Mouse (Mus musculus): ENCODE data around the gene H2al1h. TPM values are rescaled to one million over a fixed set of nuclear protein-coding genes. Genes with fewer than 3 reads are reported as not detected.
"Not testable (repeated sequence)": the region's sequence is repeated elsewhere in the genome, so short reads cannot be mapped to it uniquely, and the experiment has no call there.

Gene H2al1h
- not detected in 2 replicates for total RNA-seq (2015; ENCODE audit: low replicate concordance)
- not detected in 2 replicates for total RNA-seq (2017; ENCODE audit: low replicate concordance)

GRCm38 (mm10) chrX:11321192-11321591, at the start of gene H2al1h:
Gene H2al1h (plus strand): TSS chrX:11321492.
- ATAC-seq (replicated peaks; ENCODE audit: low FRiP score, poor library complexity, severe bottlenecking), result not testable (repeated sequence)

GRCm38 (mm10) chrX:11273190-11273589, 48.1 kb upstream of the H2al1h start:
- ATAC-seq (replicated peaks; ENCODE audit: low FRiP score, poor library complexity, severe bottlenecking), result no peak

- ATAC-seq (replicated peaks; ENCODE audit: low FRiP score, poor library complexity, severe bottlenecking), result no peak
These were observed 44.2 kb upstream of the H2al1h start for GRCm38 (mm10) chrX:11277083-11277482.

- ATAC-seq (replicated peaks; ENCODE audit: low FRiP score, poor library complexity, severe bottlenecking), result no peak
These were observed 40.6 kb upstream of the H2al1h start for GRCm38 (mm10) chrX:11280741-11281140.

- no peak for ATAC-seq (replicated peaks; ENCODE audit: low FRiP score, poor library complexity, severe bottlenecking)
These were observed 32.9 kb upstream of the H2al1h start for GRCm38 (mm10) chrX:11288306-11288882.

GRCm38 (mm10) chrX:11289244-11289643, 32.0 kb upstream of the H2al1h start:
- no peak for ATAC-seq (replicated peaks; ENCODE audit: low FRiP score, poor library complexity, severe bottlenecking)

- not testable (repeated sequence) for ATAC-seq (replicated peaks; ENCODE audit: low FRiP score, poor library complexity, severe bottlenecking)
These were observed 22.3 kb upstream of the H2al1h start, which contains the start of gene H2al1a for GRCm38 (mm10) chrX:11298957-11299356. Gene H2al1a (plus strand): TSS chrX:11299257.

- not testable (repeated sequence) for ATAC-seq (replicated peaks; ENCODE audit: low FRiP score, poor library complexity, severe bottlenecking)
These were observed 19.2 kb upstream of the H2al1h start, which contains the start of gene H2al1b for GRCm38 (mm10) chrX:11302132-11302531. Gene H2al1b (plus strand): TSS chrX:11302432.

- not testable (repeated sequence) for ATAC-seq (replicated peaks; ENCODE audit: low FRiP score, poor library complexity, severe bottlenecking)
These were observed 15.9 kb upstream of the H2al1h start, which contains the start of gene H2al1c for GRCm38 (mm10) chrX:11305355-11305754. Gene H2al1c (plus strand): TSS chrX:11305655.

GRCm38 (mm10) chrX:11308524-11308923, 12.8 kb upstream of the H2al1h start, which contains the start of gene H2al1d:
Gene H2al1d (plus strand): TSS chrX:11308824.
- not testable (repeated sequence) for ATAC-seq (replicated peaks; ENCODE audit: low FRiP score, poor library complexity, severe bottlenecking)

GRCm38 (mm10) chrX:11311634-11312033, 9.7 kb upstream of the H2al1h start, which contains the start of gene H2al1e:
Gene H2al1e (plus strand): TSS chrX:11311934.
- ATAC-seq (replicated peaks; ENCODE audit: low FRiP score, poor library complexity, severe bottlenecking), result not testable (repeated sequence)

- ATAC-seq (replicated peaks; ENCODE audit: low FRiP score, poor library complexity, severe bottlenecking), result not testable (repeated sequence)
These were observed 6.4 kb upstream of the H2al1h start, which contains the start of gene H2al1f for GRCm38 (mm10) chrX:11314858-11315257. Gene H2al1f (plus strand): TSS chrX:11315158.

- ATAC-seq (replicated peaks; ENCODE audit: low FRiP score, poor library complexity, severe bottlenecking), result not testable (repeated sequence)
These were observed 3.3 kb upstream of the H2al1h start, which contains the start of gene H2al1g for GRCm38 (mm10) chrX:11317956-11318355. Gene H2al1g (plus strand): TSS chrX:11318256.

- not testable (repeated sequence) for ATAC-seq (replicated peaks; ENCODE audit: low FRiP score, poor library complexity, severe bottlenecking)
These were observed 3.1 kb downstream of the H2al1h start, which contains the start of gene H2al1i for GRCm38 (mm10) chrX:11324359-11324758. Gene H2al1i (plus strand): TSS chrX:11324659.

- ATAC-seq (replicated peaks; ENCODE audit: low FRiP score, poor library complexity, severe bottlenecking), result not testable (repeated sequence)
These were observed 6.2 kb downstream of the H2al1h start, which contains the start of gene H2al1j for GRCm38 (mm10) chrX:11327522-11327921. Gene H2al1j (plus strand): TSS chrX:11327822.

- ATAC-seq (replicated peaks; ENCODE audit: low FRiP score, poor library complexity, severe bottlenecking), result no peak
These were observed 24.5 kb downstream of the H2al1h start for GRCm38 (mm10) chrX:11345762-11346161.

GRCm38 (mm10) chrX:11346756-11347155, 25.5 kb downstream of the H2al1h start:
- ATAC-seq (replicated peaks; ENCODE audit: low FRiP score, poor library complexity, severe bottlenecking), result no peak

- ATAC-seq (replicated peaks; ENCODE audit: low FRiP score, poor library complexity, severe bottlenecking), result no peak
These were observed 39.5 kb downstream of the H2al1h start for GRCm38 (mm10) chrX:11360823-11361222.

GRCm38 (mm10) chrX:11361261-11361660, 40.0 kb downstream of the H2al1h start:
- ATAC-seq (replicated peaks; ENCODE audit: low FRiP score, poor library complexity, severe bottlenecking), result no peak

GRCm38 (mm10) chrX:11363890-11364289, 42.6 kb downstream of the H2al1h start:
- ATAC-seq (replicated peaks; ENCODE audit: low FRiP score, poor library complexity, severe bottlenecking), result no peak

- no peak for ATAC-seq (replicated peaks; ENCODE audit: low FRiP score, poor library complexity, severe bottlenecking)
These were observed 43.9 kb downstream of the H2al1h start for GRCm38 (mm10) chrX:11365151-11365550.
